ENCODE assay signal across 8 mouse cellular contexts in genomic region chr7:4843604-4844244, GRCm38 (mm10). TPM values are rescaled to one million over a fixed set of nuclear protein-coding genes. Genes with fewer than 3 reads are reported as not detected.
A peak's percentile ranks its signal among the peaks of the same experiment; 100 is the strongest.
DNase-seq lines count a peak whose midpoint lies in the region; ATAC-seq lines count a peak whose summit lies in the region.

No protein-coding gene starts in this region.

- no peaks in the 10 kb centered on the region for H3K9me3 ChIP-seq in hindbrain, embryonic 14.5 days (ENCODE audit: control insufficient read depth, low read length)
- no peaks in the 10 kb centered on the region for H3K9me3 ChIP-seq in limb, embryonic 13.5 days

- H3K36me3 ChIP-seq in hindbrain, embryonic 14.5 days (replicated peaks; ENCODE audit: control insufficient read depth, insufficient read depth): no peaks in the 10 kb centered on the region
- H3K36me3 ChIP-seq in limb, embryonic 13.5 days: no peaks in the 10 kb centered on the region

- no peaks in the 10 kb centered on the region for H3K27me3 ChIP-seq in hindbrain, embryonic 14.5 days (ENCODE audit: control insufficient read depth, insufficient read depth, low read length)
- peaks cover 97% of the 10 kb centered on the region for H3K27me3 ChIP-seq in limb, embryonic 13.5 days

- peak overlapping the region; percentile 64 for H3K4me3 ChIP-seq in hindbrain, embryonic 14.5 days (replicated peaks; ENCODE audit: low read length)
- peak overlapping the region; percentile 46 for H3K4me3 ChIP-seq in limb, embryonic 13.5 days

- H3K27ac ChIP-seq in hindbrain, embryonic 14.5 days: peak overlapping the region; percentile 80
- no peak overlapping the region for H3K27ac ChIP-seq in limb, embryonic 13.5 days

- peak; percentile 49 for DNase-seq in adrenal gland, postnatal 25 days
- DNase-seq in adrenal gland, adult 8-10 months: no peak
- DNase-seq in thymus, postnatal 14 days: peak; percentile 14
- DNase-seq in thymus, postnatal 36 days: no peak
- DNase-seq in hindbrain, embryonic 14.5 days (ENCODE audit: low spot score): peak; percentile 78
- peak; percentile 88 for DNase-seq in right cerebral cortex, postnatal 4 days
- no peak for DNase-seq in ovary, adult 18-20 months (ENCODE audit: low spot score)

- peak overlapping the region; percentile 64 for H3K9ac ChIP-seq in hindbrain, embryonic 14.5 days
- H3K9ac ChIP-seq in limb, embryonic 13.5 days: 0 out of 2 replicates have a peak overlapping the region, but pooled peaks have one; percentile 54

- H3K4me2 ChIP-seq in hindbrain, embryonic 14.5 days (replicated peaks): peak overlapping the region; percentile 65
- H3K4me2 ChIP-seq in limb, embryonic 13.5 days (replicated peaks): peak overlapping the region; percentile 90

- peak; percentile 53 for ATAC-seq in hindbrain, embryonic 14.5 days (ENCODE audit: low FRiP score)
- ATAC-seq in limb, embryonic 13.5 days (ENCODE audit: low FRiP score, low read depth): no peak

- WGBS in hindbrain, embryonic 14.5 days: 1% methylated on average over 34 of the region's 34 CpGs
- 1% methylated on average over 34 of the region's 34 CpGs for WGBS in limb, embryonic 13.5 days

- H3K4me1 ChIP-seq in hindbrain, embryonic 14.5 days (replicated peaks; ENCODE audit: control insufficient read depth, insufficient read depth, low read length): peaks cover 18% of the 10 kb centered on the region
- peaks cover 25% of the 10 kb centered on the region for H3K4me1 ChIP-seq in limb, embryonic 13.5 days

RNA-seq across cellular contexts. Expression of gene Shisa7, which starts 0.8 kb away (rescaled TPM):
- total RNA-seq in adrenal gland, postnatal 25 days (2021): 2.0 and 2.2 TPM in 2 replicates
- total RNA-seq in adrenal gland, adult 8-10 months (2022): 1 to 10 TPM; 2.0 to 5.6 (median 4.0) TPM
- polyA plus RNA-seq in hindbrain, embryonic 14.5 days (2014; fragmentation: Nextera tagmentation; extraction: Ambion mirVana): 13.1 and 15.6 TPM in 2 replicates
- 0.17 and 0.33 TPM in 2 replicates for polyA plus RNA-seq in limb, embryonic 13.5 days (2015; fragmentation: Nextera tagmentation; extraction: Ambion mirVana)

RNA-seq across cellular contexts. Expression of gene Isoc2b, which starts 26.3 kb away (rescaled TPM):
- total RNA-seq in adrenal gland, postnatal 25 days (2021): 24.0 and 30.5 TPM in 2 replicates
- total RNA-seq in adrenal gland, adult 8-10 months (2022): 10 to 100 TPM; 14.0 to 28.7 (median 19.1) TPM
- polyA plus RNA-seq in hindbrain, embryonic 14.5 days (2014; fragmentation: Nextera tagmentation; extraction: Ambion mirVana): 2.8 and 3.7 TPM in 2 replicates
- 5.6 and 6.4 TPM in 2 replicates for polyA plus RNA-seq in limb, embryonic 13.5 days (2015; fragmentation: Nextera tagmentation; extraction: Ambion mirVana)

RNA-seq across cellular contexts. Expression of gene Ube2s, which starts 31.3 kb away (rescaled TPM):
- 114 and 127 TPM in 2 replicates for total RNA-seq in adrenal gland, postnatal 25 days (2021)
- 100 to 1,000 TPM in 3 of 4 experiments, 10 to 100 TPM in 1; 96.8 to 127 (median 118) TPM for total RNA-seq in adrenal gland, adult 8-10 months (2022)
- 285 and 293 TPM in 2 replicates for polyA plus RNA-seq in hindbrain, embryonic 14.5 days (2014; fragmentation: Nextera tagmentation; extraction: Ambion mirVana)
- 328 and 349 TPM in 2 replicates for polyA plus RNA-seq in limb, embryonic 13.5 days (2015; fragmentation: Nextera tagmentation; extraction: Ambion mirVana)

RNA-seq across cellular contexts. Expression of gene Isoc2a, which starts 33.2 kb away (rescaled TPM):
- total RNA-seq in adrenal gland, postnatal 25 days (2021): 42.1 and 48.2 TPM in 2 replicates
- 10 to 100 TPM; 21.8 to 38.6 (median 30.3) TPM for total RNA-seq in adrenal gland, adult 8-10 months (2022)
- 0.47 and 0.82 TPM in 2 replicates for polyA plus RNA-seq in hindbrain, embryonic 14.5 days (2014; fragmentation: Nextera tagmentation; extraction: Ambion mirVana)
- 1.2 and 1.3 TPM in 2 replicates for polyA plus RNA-seq in limb, embryonic 13.5 days (2015; fragmentation: Nextera tagmentation; extraction: Ambion mirVana)

RNA-seq across cellular contexts. Expression of gene Rpl28, which starts 51.0 kb away (rescaled TPM):
- 922 and 1,210 TPM in 2 replicates for total RNA-seq in adrenal gland, postnatal 25 days (2021)
- total RNA-seq in adrenal gland, adult 8-10 months (2022): 100 to 1,000 TPM; 593 to 922 (median 693) TPM
- polyA plus RNA-seq in hindbrain, embryonic 14.5 days (2014; fragmentation: Nextera tagmentation; extraction: Ambion mirVana): 175 and 192 TPM in 2 replicates
- 290 and 292 TPM in 2 replicates for polyA plus RNA-seq in limb, embryonic 13.5 days (2015; fragmentation: Nextera tagmentation; extraction: Ambion mirVana)

Comparison
In these comparisons a context has a peak if more than half of its experiments do, and no peak if none do; other contexts are left out.
1. DNase-seq: peak in adrenal gland, postnatal 25 days (single experiment), thymus, postnatal 14 days (single experiment), hindbrain, embryonic 14.5 days (single experiment) and right cerebral cortex, postnatal 4 days (single experiment); none in adrenal gland, adult 8-10 months (single experiment), thymus, postnatal 36 days (0 of 2) and ovary, adult 18-20 months (single experiment).